In the genomic region with DNA sequence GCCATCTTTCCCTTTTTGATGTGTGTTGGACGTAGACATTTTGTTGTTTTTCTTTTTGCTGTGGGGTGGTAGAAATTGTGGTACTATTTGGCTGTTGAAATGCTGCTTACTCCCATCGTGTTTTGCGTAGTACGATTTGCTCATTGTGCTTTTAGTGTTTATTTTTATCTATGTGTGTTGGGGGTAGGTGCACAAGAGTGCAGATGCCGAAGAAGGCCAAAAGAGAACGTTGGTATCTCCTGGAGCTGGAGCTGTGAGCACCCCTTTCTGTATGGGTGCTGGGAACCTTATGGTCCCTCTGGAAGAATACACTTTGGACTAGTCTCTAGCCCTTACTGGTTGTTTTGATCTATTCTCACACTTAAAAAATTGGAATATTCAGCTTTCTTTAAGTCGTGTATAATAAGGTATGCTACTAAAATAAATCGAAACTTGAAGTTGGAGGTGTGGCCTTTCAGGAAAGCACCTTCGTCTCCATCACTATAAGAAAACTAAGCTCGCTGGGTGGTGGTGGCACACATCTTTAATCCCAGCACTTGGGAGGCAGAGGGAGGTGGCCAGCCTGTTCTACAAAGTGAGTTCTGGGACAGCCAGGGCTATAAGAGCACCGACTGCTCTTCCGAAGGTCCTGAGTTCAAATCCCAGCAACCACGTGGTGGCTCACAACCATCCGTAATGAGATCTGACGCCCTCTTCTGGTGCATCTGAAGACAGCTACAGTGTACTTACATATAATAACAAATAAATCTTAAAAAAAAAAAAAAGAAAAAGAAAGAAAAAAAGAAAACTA, we compare ENCODE assay signal across 8 mouse cellular contexts. TPM values are rescaled to one million over a fixed set of nuclear protein-coding genes. Genes with fewer than 3 reads are reported as not detected.
A peak's percentile ranks its signal among the peaks of the same experiment; 100 is the strongest.
DNase-seq lines count a peak whose midpoint lies in the region; ATAC-seq and TF ChIP-seq lines count a peak whose summit lies in the region.

No protein-coding gene starts in this region.

- H3K4me2 ChIP-seq in heart, embryonic 11.5 days = peak overlapping the region; percentile 80
- H3K4me2 ChIP-seq in heart, postnatal 0 days (ENCODE audit: low read depth, low read length) = peak overlapping the region; percentile 67
- H3K4me2 ChIP-seq in liver, postnatal 0 days (ENCODE audit: low read depth, low read length) = peak overlapping the region; percentile 87

- no peak for TF ChIP-seq EP300 in ES-Bruce4 (IDR thresholded peaks at IDR 0.05; ENCODE audit: insufficient read depth, low read depth, low read length)
- no peak for TF ChIP-seq EP300 in heart, postnatal 0 days (IDR thresholded peaks at IDR 0.05; ENCODE audit: low read depth)
- TF ChIP-seq EP300 in liver, postnatal 0 days (IDR thresholded peaks at IDR 0.05; ENCODE audit: low read depth) = no peak

- ATAC-seq in heart, embryonic 11.5 days (replicated peaks; ENCODE audit: insufficient number of reproducible peaks, low FRiP score, low TSS enrichment) = no peak
- ATAC-seq in heart, postnatal 0 days (ENCODE audit: insufficient read depth, low read depth) = no peak
- ATAC-seq in liver, postnatal 0 days = no peak

- H3K4me1 ChIP-seq in heart, embryonic 11.5 days (ENCODE audit: control insufficient read depth, insufficient read depth, low read length) = peaks cover 17% of the 10 kb centered on the region; the same call in 1 of the 2 replicates
- H3K4me1 ChIP-seq in ES-Bruce4 (ENCODE audit: control insufficient read depth, insufficient read depth, low read length) = peaks cover 4% of the 10 kb centered on the region
- peaks cover 8% of the 10 kb centered on the region for H3K4me1 ChIP-seq in heart, postnatal 0 days (ENCODE audit: control insufficient read depth, insufficient read depth)
- peaks cover 30% of the 10 kb centered on the region for H3K4me1 ChIP-seq in liver, postnatal 0 days (ENCODE audit: insufficient read depth)

- H3K9me3 ChIP-seq in heart, embryonic 11.5 days (replicated peaks; ENCODE audit: control insufficient read depth, low read length) = no peaks in the 10 kb centered on the region
- H3K9me3 ChIP-seq in ES-Bruce4 (replicated peaks; ENCODE audit: control insufficient read depth, insufficient read depth, low read length, poor library complexity, severe bottlenecking) = no peaks in the 10 kb centered on the region
- no peaks in the 10 kb centered on the region for H3K9me3 ChIP-seq in heart, postnatal 0 days (replicated peaks; ENCODE audit: control insufficient read depth, low read length)
- no peaks in the 10 kb centered on the region for H3K9me3 ChIP-seq in liver, postnatal 0 days (ENCODE audit: low read length)

- intact Hi-C loops in left cerebral cortex, postnatal 25 days (cut with DNase I) = no loop called here

- H3K36me3 ChIP-seq in heart, embryonic 11.5 days (ENCODE audit: control insufficient read depth, insufficient read depth, low read length) = no peaks in the 10 kb centered on the region
- no peaks in the 10 kb centered on the region for H3K36me3 ChIP-seq in ES-Bruce4 (ENCODE audit: control insufficient read depth, insufficient read depth, low read length, poor library complexity, severe bottlenecking)
- no peaks in the 10 kb centered on the region for H3K36me3 ChIP-seq in heart, postnatal 0 days (replicated peaks; ENCODE audit: control insufficient read depth, insufficient read depth, low read length)
- H3K36me3 ChIP-seq in liver, postnatal 0 days (replicated peaks; ENCODE audit: insufficient read depth, low read length) = no peaks in the 10 kb centered on the region

- DNase-seq in heart, adult 8-10 months (ENCODE audit: low spot score) = no peak
- DNase-seq in heart, postnatal 0 days (ENCODE audit: low spot score) = no peak
- DNase-seq in liver, postnatal 0 days = no peak
- DNase-seq in ovary, postnatal 36 days (ENCODE audit: low spot score) = no peak
- DNase-seq in cerebellum, postnatal 36 days = no peak
- DNase-seq in left cerebral cortex, postnatal 25 days (ENCODE audit: low spot score in 2 of 2) = no peak

- H3K27me3 ChIP-seq in heart, embryonic 11.5 days (ENCODE audit: control insufficient read depth, insufficient read depth, low read length) = no peaks in the 10 kb centered on the region
- H3K27me3 ChIP-seq in ES-Bruce4 (ENCODE audit: control insufficient read depth, insufficient read depth, low read length, poor library complexity, severe bottlenecking) = no peaks in the 10 kb centered on the region
- H3K27me3 ChIP-seq in heart, postnatal 0 days (ENCODE audit: control insufficient read depth, insufficient read depth, low read length) = no peaks in the 10 kb centered on the region
- no peaks in the 10 kb centered on the region for H3K27me3 ChIP-seq in liver, postnatal 0 days (ENCODE audit: insufficient read depth, low read length)

- no peak for TF ChIP-seq POLR2A in ES-Bruce4 (IDR thresholded peaks at IDR 0.05; ENCODE audit: insufficient read depth, low read length)

- 71% methylated on average over 15 of the region's 15 CpGs for WGBS in heart, embryonic 11.5 days (ENCODE audit: insufficient replicate concordance)
- WGBS in heart, postnatal 0 days = 73% methylated on average over 15 of the region's 15 CpGs
- 67% methylated on average over 15 of the region's 15 CpGs for WGBS in liver, postnatal 0 days (ENCODE audit: insufficient replicate concordance)

- peak overlapping the region; percentile 92 for H3K27ac ChIP-seq in heart, embryonic 11.5 days (ENCODE audit: low read depth, low read length)
- H3K27ac ChIP-seq in ES-Bruce4 (ENCODE audit: insufficient read depth, low read length) = peak overlapping the region; percentile 41; the same call in 1 of the 2 replicates
- peak overlapping the region; percentile 98 for H3K27ac ChIP-seq in heart, postnatal 0 days (ENCODE audit: low read depth)
- peak overlapping the region; percentile 100 for H3K27ac ChIP-seq in liver, postnatal 0 days (ENCODE audit: low read depth)

- no peak for TF ChIP-seq CTCF in ES-Bruce4 (IDR thresholded peaks at IDR 0.05; ENCODE audit: low read depth, low read length)
- no peak for TF ChIP-seq CTCF in heart, postnatal 0 days (IDR thresholded peaks at IDR 0.05; ENCODE audit: low read depth)
- no peak for TF ChIP-seq CTCF in liver, postnatal 0 days (IDR thresholded peaks at IDR 0.05; ENCODE audit: low read depth)

- H3K4me3 ChIP-seq in heart, embryonic 11.5 days (ENCODE audit: low read depth, low read length) = peak overlapping the region; percentile 64
- peak overlapping the region; percentile 61 for H3K4me3 ChIP-seq in ES-Bruce4 (ENCODE audit: low read depth, low read length)
- H3K4me3 ChIP-seq in heart, postnatal 0 days (ENCODE audit: low read depth, low read length) = peak overlapping the region; percentile 77
- peak overlapping the region; percentile 90 for H3K4me3 ChIP-seq in liver, postnatal 0 days (ENCODE audit: low read depth, low read length)

- peak overlapping the region; percentile 54 for H3K9ac ChIP-seq in heart, embryonic 11.5 days (ENCODE audit: low read depth, low read length)
- H3K9ac ChIP-seq in ES-Bruce4 (ENCODE audit: low read depth, poor library complexity, severe bottlenecking) = peak overlapping the region; percentile 40
- no peak overlapping the region for H3K9ac ChIP-seq in heart, postnatal 0 days (replicated peaks; ENCODE audit: low read depth, low read length)
- peak overlapping the region; percentile 92 for H3K9ac ChIP-seq in liver, postnatal 0 days (replicated peaks)

RNA-seq across cellular contexts. Expression of a gene that starts 1.2 kb away (rescaled TPM):
- polyA plus RNA-seq in heart, embryonic 11.5 days (2014; fragmentation: Nextera tagmentation; extraction: Ambion mirVana) = 35.4 and 40.5 TPM in 2 replicates
- 10 to 100 TPM; 20.0 to 23.2 (median 21.8) TPM for total RNA-seq in heart, adult 8-10 months (2022)
- polyA plus RNA-seq in ES-Bruce4 (2011; ENCODE audit: insufficient read depth, insufficient read length, low read depth, missing spikeins) = 15.3 and 15.7 TPM in 2 replicates
- total RNA-seq in heart, postnatal 0 days (2014; rRNA removed; ENCODE audit: low replicate concordance) = 16.8 and 24.5 TPM in 2 replicates
- polyA plus RNA-seq in heart, postnatal 0 days (2015; fragmentation: Nextera tagmentation; extraction: Ambion mirVana) = 11.3 and 13.4 TPM in 2 replicates
- 44.8 and 48.9 TPM in 2 replicates for polyA plus RNA-seq in liver, postnatal 0 days (2015; fragmentation: Nextera tagmentation; extraction: Ambion mirVana)
- total RNA-seq in left cerebral cortex, postnatal 25 days (2021) = 10 to 100 TPM; 26.0 to 27.6 TPM

RNA-seq across cellular contexts. Expression of a gene that starts 16.1 kb away (rescaled TPM):
- 1,140 and 1,315 TPM in 2 replicates for polyA plus RNA-seq in heart, embryonic 11.5 days (2014; fragmentation: Nextera tagmentation; extraction: Ambion mirVana)
- 100 to 1,000 TPM; 429 to 518 (median 467) TPM for total RNA-seq in heart, adult 8-10 months (2022)
- polyA plus RNA-seq in ES-Bruce4 (2011; ENCODE audit: insufficient read depth, insufficient read length, low read depth, missing spikeins) = 2,205 and 2,405 TPM in 2 replicates
- total RNA-seq in heart, postnatal 0 days (2014; rRNA removed; ENCODE audit: low replicate concordance) = 1,454 and 1,728 TPM in 2 replicates
- 572 and 602 TPM in 2 replicates for polyA plus RNA-seq in heart, postnatal 0 days (2015; fragmentation: Nextera tagmentation; extraction: Ambion mirVana)
- polyA plus RNA-seq in liver, postnatal 0 days (2015; fragmentation: Nextera tagmentation; extraction: Ambion mirVana) = 681 and 692 TPM in 2 replicates
- 100 to 1,000 TPM; 397 to 401 TPM for total RNA-seq in left cerebral cortex, postnatal 25 days (2021)

RNA-seq across cellular contexts. Expression of a gene that starts 19.4 kb away (rescaled TPM):
- polyA plus RNA-seq in heart, embryonic 11.5 days (2014; fragmentation: Nextera tagmentation; extraction: Ambion mirVana) = not detected in 2 replicates
- total RNA-seq in heart, adult 8-10 months (2022) = not detected
- not detected in 2 replicates for polyA plus RNA-seq in ES-Bruce4 (2011; ENCODE audit: insufficient read depth, insufficient read length, low read depth, missing spikeins)
- not detected in 2 replicates for total RNA-seq in heart, postnatal 0 days (2014; rRNA removed; ENCODE audit: low replicate concordance)
- polyA plus RNA-seq in heart, postnatal 0 days (2015; fragmentation: Nextera tagmentation; extraction: Ambion mirVana) = not detected in 2 replicates
- not detected in 2 replicates for polyA plus RNA-seq in liver, postnatal 0 days (2015; fragmentation: Nextera tagmentation; extraction: Ambion mirVana)
- not detected for total RNA-seq in left cerebral cortex, postnatal 25 days (2021)

RNA-seq across cellular contexts. Expression of a gene that starts 38.2 kb away (rescaled TPM):
- polyA plus RNA-seq in heart, embryonic 11.5 days (2014; fragmentation: Nextera tagmentation; extraction: Ambion mirVana) = not detected in 2 replicates
- total RNA-seq in heart, adult 8-10 months (2022) = under 1 TPM in 3 of 4 experiments, not detected in 1; 0.16 to 0.53 (median 0.33) TPM
- polyA plus RNA-seq in ES-Bruce4 (2011; ENCODE audit: insufficient read depth, insufficient read length, low read depth, missing spikeins) = 7.3 and 10.3 TPM in 2 replicates
- not detected in 2 replicates for total RNA-seq in heart, postnatal 0 days (2014; rRNA removed; ENCODE audit: low replicate concordance)
- 0.04 and 0.07 TPM in 2 replicates for polyA plus RNA-seq in heart, postnatal 0 days (2015; fragmentation: Nextera tagmentation; extraction: Ambion mirVana)
- not detected in 2 replicates for polyA plus RNA-seq in liver, postnatal 0 days (2015; fragmentation: Nextera tagmentation; extraction: Ambion mirVana)
- total RNA-seq in left cerebral cortex, postnatal 25 days (2021) = 100 to 1,000 TPM; 294 to 388 TPM

RNA-seq across cellular contexts. Expression of a gene that starts 41.7 kb away (rescaled TPM):
- polyA plus RNA-seq in heart, embryonic 11.5 days (2014; fragmentation: Nextera tagmentation; extraction: Ambion mirVana) = 2.3 and 3.1 TPM in 2 replicates
- total RNA-seq in heart, adult 8-10 months (2022) = 1 to 10 TPM in 2 of 4 experiments, under 1 TPM in 2; 0.89 to 1.3 (median 1.1) TPM
- not detected in 2 replicates for polyA plus RNA-seq in ES-Bruce4 (2011; ENCODE audit: insufficient read depth, insufficient read length, low read depth, missing spikeins)
- 1.5 and 5.2 TPM in 2 replicates for total RNA-seq in heart, postnatal 0 days (2014; rRNA removed; ENCODE audit: low replicate concordance)
- polyA plus RNA-seq in heart, postnatal 0 days (2015; fragmentation: Nextera tagmentation; extraction: Ambion mirVana) = 4.1 and 4.7 TPM in 2 replicates
- 1.8 and 2.2 TPM in 2 replicates for polyA plus RNA-seq in liver, postnatal 0 days (2015; fragmentation: Nextera tagmentation; extraction: Ambion mirVana)
- 10 to 100 TPM; 33.5 to 33.7 TPM for total RNA-seq in left cerebral cortex, postnatal 25 days (2021)

Comparison
In these comparisons a context has a peak if more than half of its experiments do, and no peak if none do; other contexts are left out.
1. H3K27ac ChIP-seq: peak in every context shown above with its lines; median percentile 100 in liver, postnatal 0 days; 98 in heart, postnatal 0 days; 92 in heart, embryonic 11.5 days; 41 in ES-Bruce4.